Mouse (Mus musculus): ENCODE measurements around the gene Rfxank.

GRCm38 (mm10) chr8:70104506-70104905 lies 34.4 kb downstream of the Rfxank start:
- TF ChIP-seq POLR2A (IDR thresholded peaks at IDR 0.05; ENCODE audit: borderline replicate concordance, low read depth, low read length) (no peak), CTCF (IDR thresholded peaks at IDR 0.05; ENCODE audit: low read depth, low read length) (no peak)
